Mouse (Mus musculus) cortical plate, adult 2 months (tissue): ENCODE results near the gene Trappc6a.
A peak's percentile ranks its signal among the peaks of the same experiment; 100 is the strongest.

Source experiments
- CTCF ChIP-seq: fragments of 200-500 bp; IDR thresholded peaks from 2 replicates; pipeline ENCODE4 v1.5.1; 2011; ENCODE audit warnings: mild to moderate bottlenecking, control low read depth, low read length; ENCODE audit not compliant: insufficient read depth; ENCODE audit errors: extremely low read depth
- POLR2A ChIP-seq: fragments of 200-500 bp; IDR thresholded peaks from 2 replicates; pipeline ENCODE4 v1.6.1; 2011; ENCODE audit warnings: mild to moderate bottlenecking, low read length, control low read depth; ENCODE audit not compliant: insufficient read depth; ENCODE audit errors: extremely low read depth

GRCm38 (mm10) chr7:19557982-19558900, 50.0 kb downstream of the Trappc6a start:
- no peak for TF ChIP-seq CTCF
- 0 out of 2 replicates have a peak, but pooled peaks have one; percentile 10 for TF ChIP-seq POLR2A
